Mouse (Mus musculus): Measurements from ENCODE around the gene Sars2.
A peak's percentile ranks its signal among the peaks of the same experiment; 100 is the strongest.

DNA sequence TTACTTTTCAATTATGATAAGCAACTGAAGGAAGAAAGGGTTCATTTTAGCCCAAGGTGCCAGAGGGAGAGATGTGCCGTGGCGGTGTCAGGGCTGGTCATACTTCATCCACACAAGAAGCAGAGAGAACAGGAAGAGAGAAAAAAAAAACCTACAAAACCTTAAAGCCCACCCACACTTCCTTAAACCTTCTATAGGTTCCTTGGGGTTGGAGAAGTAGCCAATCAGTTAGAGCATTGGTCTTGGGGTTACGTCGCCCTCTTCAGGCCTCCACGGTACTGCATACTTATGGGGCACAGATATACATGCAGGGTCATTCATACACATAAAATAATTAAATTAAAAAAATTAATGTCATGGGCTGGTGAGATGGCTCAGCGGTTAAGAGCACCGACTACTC is 19.7 kb upstream of the Sars2 start:
- TF ChIP-seq CTCF (conservative IDR thresholded peaks at IDR 0.05 in 1 of 2, IDR thresholded peaks at IDR 0.05 in 1 of 2; ENCODE audit: low read depth in 2 of 2, low read length in 2 of 2): peak in 1 of 2 experiments; percentile 45; a peak in 1 of 4 replicates
- TF ChIP-seq ZC3H11A (IDR thresholded peaks at IDR 0.05; ENCODE audit: low read depth, low read length): no peak
- no peak for TF ChIP-seq MXI1 (IDR thresholded peaks at IDR 0.05; ENCODE audit: low read depth, low read length)
- TF ChIP-seq ZKSCAN1 (IDR thresholded peaks at IDR 0.05; ENCODE audit: borderline replicate concordance, low read depth, low read length): no peak

Data from CH12.LX (cell line).